Mouse (Mus musculus) spleen, adult 2 months (tissue): ENCODE data around the gene Prkag2.

Experiments
- CTCF ChIP-seq: fragments of 200-500 bp; IDR thresholded peaks from 2 replicates; pipeline ENCODE4 v1.5.1; 2011; ENCODE audit warnings: mild to moderate bottlenecking, inconsistent platforms; ENCODE audit not compliant: insufficient read depth, insufficient read length, insufficient replicate concordance; ENCODE audit errors: extremely low read depth
- POLR2A ChIP-seq: fragments of 200-500 bp; IDR thresholded peaks from 2 replicates; pipeline ENCODE4 v1.6.1; 2011; ENCODE audit warnings: low read depth, low read length, inconsistent platforms

DNA sequence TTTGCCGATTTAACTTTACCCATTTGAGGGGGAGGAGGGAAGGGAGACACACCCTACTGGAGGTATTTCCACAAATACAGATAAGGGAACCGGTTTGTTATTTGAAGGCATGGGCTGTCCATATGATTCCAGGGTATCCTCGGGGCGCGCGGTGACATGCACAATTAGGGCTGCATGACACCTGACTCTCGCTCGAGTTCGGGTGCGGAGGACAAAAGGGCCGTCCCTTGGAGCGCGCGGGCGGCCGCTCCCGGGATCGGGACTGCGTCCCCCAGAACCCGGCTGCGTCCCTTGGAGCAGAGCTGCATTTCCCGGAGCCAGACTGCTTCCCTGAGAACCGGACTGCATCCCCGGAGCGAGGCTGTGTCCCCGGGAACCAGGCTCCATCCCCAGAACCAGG is 192.7 kb downstream of the Prkag2 start:
- no peak for TF ChIP-seq CTCF
- no peak for TF ChIP-seq POLR2A
